Mouse (Mus musculus) mouse trophoblast stem cell (cell line): ENCODE results near the gene Kctd8.
"Not testable (repeated sequence)": the region's sequence is repeated elsewhere in the genome, so short reads cannot be mapped to it uniquely, and the experiment has no call there.

ENCODE experiments used
- in situ Hi-C, 2 experiments: fragments of 300-500 bp; cut with MseI, MboI; formaldehyde crosslinking; loops; 2 replicates in 1 of 2; 3 replicates in 1 of 2; pipeline ENCODE4 v1.15.1; 2025

The Kctd8 gene

DNA sequence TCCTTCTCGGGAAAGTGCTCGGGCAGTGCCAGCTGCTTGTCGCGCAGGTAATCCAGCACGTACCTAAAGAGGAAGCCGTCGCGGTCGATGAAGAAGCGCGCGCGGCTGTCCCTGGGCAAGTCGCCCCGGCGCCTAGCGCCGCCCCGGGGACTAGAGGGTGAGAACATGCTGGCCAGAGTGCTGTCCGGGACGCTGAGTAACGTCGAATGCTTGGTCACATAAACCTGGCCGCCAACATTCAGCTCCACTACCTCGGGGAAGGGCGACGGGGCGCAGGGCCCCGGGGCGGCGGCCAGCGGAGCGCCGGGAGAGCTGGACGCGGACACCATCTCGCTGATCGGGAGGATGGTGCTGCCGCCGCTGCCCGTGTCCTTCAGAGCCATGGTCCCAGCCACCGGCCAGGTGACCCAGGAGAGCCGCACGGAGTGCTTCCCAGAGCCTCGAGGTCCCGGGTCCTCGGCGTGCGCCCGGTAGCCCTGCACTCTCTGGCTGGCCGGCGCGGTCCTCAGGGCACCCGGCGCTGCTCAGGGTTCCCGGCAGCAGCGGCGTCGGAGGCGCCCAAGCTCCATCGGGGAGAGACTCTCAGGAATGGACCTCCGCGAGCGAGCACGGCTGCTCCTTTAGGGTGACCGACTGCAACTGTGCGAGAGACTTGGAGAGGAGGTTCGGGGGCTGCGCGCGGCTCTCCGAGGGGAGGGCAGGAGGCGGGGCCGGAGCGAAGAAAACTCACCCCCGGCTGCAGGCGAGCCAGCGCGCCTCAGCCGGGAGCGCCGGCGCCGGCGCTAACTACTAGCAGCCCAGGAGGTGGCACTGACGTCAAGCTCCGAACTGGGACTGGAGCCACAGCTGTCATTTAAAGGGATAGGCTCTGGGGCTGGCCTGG, at the start of gene Kctd8:
TSS of gene Kctd8 (minus strand) at position 761 of the 883 bp plus-strand sequence.
- in situ Hi-C loops: loop anchor here in 1 of 2 experiments (10.0 kb wide), 1 partner anchor 184 kb away; no protein-coding TSS in a partner anchor

DNA sequence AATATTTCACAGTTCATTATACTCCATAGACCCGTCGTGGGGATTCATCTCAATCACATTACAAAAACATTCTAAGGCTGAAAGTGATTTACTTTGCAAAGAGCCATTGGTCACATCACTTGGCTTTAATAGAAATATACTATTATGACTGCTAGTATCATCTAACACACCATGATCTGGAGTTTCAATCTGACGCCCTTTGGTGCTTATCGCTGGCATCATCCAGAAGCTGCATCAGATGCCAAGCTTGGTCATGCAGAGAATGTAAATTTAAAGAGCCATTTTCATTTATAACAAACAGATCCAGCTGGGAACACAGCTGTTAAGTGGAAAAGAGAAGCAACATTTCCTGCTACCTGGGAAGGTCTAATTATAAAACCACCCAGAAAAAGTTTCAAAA, 37.6 kb upstream of the Kctd8 start:
- in situ Hi-C loops: no loop called here

DNA sequence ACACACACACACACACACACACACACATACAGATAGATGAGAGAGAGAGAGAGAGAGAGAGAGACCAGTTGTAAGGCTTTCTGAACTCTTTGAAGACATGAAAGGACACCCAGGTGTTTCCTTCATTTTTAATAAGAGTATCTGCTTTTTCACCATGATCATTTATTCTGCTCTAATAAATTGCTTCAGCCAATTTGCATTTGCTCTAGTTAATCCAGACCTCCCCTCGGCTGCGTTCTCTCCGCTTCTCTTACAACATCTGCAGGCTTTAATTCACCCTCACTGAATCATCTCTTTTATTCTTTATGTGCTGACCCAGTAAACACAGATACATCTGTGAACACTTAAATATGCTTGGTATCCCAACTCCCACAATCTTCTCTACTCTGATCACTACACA, 9.1 kb upstream of the Kctd8 start:
- in situ Hi-C loops: no loop called here

DNA sequence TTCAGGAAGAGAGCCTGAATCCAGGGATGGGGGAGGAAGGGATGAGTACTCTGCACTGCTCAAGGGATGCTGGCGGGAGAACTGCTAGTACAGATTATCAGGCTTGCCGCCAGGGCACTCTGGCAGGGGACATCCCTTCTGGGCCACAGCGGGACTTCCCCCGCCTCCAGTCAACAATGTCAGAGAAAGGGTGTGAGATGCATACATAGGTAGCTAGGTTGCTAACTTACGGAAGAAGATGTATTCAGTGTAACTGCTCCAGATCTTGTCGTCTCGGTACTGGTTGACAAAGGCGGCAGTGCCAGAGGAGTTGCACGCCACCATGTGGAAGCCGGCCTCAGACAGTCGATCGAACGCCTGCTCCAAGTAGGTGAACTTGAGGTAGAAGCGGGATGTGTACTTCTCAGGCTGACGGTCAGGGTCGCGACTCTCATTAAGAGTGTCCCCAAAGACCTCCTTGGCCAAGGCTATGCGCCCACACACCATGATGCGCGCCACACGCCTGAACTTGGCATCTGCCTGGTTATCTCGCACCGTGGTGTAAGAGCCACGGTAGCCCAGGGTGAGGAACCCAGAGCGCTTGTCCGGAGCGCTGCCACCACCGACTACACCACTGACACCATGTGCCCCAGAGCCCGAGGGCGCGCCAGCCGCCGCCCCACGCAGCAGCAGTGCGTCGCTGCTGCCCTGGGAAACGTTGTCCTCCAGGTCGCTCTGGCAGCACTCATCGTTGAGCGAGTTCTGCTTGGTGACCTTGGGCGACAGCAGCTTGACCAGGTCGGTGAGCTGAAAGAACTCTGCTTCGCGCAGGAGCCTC, 1.2 kb downstream of the Kctd8 start:
- in situ Hi-C loops: loop anchor here in 1 of 2 experiments (10.0 kb wide), 1 partner anchor 184 kb away; no protein-coding TSS in a partner anchor

DNA sequence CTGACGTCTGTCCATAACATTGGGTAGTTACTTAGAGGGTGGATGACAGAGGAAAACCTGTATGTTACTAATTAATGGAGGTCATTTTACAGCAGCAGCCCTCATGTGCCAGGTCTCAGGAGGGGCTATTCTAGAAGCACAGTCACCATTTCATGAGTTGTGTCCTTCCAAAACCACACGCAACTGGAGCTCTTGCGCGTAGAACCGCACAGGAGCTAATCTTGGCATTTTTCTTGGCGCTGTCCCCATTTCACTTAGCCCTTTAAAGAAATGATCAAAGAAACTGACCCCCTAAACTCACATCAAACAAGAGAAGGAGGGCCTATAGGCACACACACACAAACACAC, 1.9 kb downstream of the Kctd8 start:
- in situ Hi-C loops: no loop called here

DNA sequence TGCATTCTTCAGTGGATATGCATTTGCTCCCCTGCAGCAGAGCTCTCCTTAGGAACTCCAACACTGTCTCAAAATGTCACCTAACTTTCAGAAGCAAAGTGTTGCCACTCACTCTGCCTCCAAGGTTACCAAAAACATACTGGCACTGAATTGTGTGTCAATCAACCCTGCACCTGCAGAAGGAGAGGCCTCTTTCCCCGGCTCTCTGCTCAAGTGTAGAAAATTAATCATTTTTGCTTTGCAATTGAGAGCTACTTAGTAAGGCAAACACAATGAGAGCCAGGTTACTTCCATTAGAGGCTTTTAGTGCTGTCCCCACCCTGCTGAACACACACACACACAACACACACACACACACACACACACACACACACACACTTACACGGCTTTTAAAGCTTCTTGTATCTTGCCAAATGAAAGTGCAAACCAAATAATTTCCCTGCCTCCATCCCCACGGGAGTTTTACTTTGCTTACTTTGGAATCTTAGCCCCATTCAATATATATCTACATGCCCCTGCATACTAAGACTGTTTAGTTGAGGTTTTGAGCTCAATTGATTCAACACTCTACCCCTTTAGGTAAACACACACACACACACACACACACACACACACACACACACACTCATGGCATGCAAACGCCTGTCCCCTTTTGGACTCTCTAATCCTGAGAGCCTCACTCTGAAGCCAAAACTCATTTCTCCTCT, 2.4 kb downstream of the Kctd8 start:
- in situ Hi-C loops: no loop called here

DNA sequence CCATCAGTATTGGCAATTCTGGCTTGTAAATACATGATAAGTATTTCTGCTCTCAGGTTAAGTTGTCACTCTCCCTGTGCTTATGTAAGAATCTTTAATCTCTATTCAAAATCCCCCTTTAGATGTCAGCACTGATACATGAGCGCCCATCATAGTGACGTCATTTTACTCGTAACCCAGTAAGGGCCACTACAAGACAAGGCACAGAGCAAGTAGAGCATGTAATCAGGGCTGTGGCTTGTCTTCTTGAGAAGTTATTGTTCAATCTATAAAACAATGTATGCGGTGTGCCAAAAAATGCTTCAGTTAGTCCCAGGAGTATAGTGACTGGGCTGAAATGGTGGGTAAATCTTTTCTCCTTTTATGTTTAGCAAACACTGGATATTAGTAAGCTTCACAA, 13.9 kb downstream of the Kctd8 start:
- in situ Hi-C loops: no loop called here

DNA sequence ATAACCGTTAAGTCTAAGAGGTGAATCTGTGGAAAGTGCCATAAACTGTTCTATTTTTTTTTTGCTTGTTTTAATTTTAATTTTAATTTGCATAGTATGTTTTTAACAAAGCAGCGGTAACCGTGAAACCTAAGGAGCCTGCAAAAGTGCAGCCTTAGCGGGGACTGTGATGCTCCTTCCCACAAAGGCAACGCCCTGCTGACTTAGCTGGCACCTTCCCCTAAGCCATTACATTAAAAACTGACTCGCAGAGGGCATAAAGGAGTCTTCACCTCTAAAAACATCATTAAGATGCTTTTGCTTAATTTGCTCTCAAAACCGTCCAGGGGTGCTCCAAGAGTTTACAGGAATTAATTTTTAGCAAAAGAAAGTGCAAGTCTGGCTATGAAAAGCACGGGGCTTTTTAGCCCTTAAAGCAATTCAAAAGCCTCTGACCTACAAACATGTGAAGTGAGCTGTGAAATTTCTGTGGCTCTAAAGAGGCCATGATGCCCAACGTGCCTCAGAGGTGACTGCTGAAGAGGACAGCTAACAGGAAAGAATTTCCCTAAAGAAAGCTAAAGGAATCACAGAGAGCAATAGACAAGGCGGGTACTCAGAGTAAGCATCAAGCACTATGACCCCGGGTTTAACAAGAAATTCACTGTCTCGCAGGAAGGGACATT, 16.8 kb downstream of the Kctd8 start:
- in situ Hi-C loops: no loop called here

DNA sequence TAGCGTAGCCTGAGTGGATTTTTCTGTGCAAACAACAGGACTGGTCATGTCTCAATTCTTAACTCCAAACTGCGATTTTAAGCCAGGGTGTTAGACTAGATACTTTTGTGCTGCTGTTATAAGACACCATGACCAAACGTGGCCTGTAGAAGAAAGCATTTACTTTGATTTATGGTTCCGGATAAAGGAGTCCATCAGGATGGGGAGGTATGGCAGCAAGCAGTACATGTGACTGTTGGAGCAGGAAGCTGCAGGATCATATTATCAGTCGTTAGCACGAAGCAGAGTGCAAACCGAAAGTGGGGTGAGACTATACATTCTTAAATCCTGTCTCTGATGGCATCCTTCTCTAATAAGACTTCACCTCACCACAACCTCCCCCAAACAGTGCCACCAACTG, 28.9 kb downstream of the Kctd8 start:
- in situ Hi-C loops: no loop called here

DNA sequence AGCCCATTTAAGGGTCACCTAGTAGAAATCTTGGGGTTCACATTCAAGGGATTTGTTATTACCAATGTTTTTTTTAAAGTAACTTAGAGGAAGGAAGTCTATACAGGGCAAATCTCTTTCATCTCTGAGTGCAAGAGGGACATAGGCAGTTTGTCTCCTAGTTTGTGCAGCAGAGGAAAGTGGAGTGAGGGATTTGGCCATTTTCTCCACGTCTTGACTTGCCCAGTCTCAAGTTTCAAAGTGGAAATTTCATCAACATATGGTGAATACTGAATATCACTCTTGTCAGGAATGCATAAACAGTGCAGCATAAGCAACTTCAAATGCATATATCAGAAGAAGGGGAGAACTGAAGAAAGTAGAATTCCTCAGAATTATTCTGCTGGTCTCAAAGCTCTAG, 39.8 kb downstream of the Kctd8 start:
- in situ Hi-C loops: no loop called here

DNA sequence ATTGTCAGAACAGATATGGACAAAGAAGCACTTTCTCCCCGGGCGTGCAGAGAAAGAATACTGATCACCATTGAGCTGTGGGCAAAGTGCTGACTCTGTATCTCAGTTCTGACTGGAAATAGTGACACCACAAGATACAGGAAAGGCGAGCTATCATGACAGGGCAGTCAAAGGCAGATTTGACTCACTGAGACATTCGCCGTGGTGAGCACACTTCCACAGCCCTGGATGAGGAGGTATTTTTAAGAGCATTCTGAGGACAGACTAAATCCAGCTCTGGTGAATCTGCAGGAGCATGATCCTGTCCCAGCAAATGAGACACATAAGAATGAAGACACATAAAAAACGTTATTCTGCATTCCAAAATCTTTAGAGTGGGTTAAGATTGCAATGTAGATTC, 49.1 kb downstream of the Kctd8 start:
- in situ Hi-C loops: no loop called here

DNA sequence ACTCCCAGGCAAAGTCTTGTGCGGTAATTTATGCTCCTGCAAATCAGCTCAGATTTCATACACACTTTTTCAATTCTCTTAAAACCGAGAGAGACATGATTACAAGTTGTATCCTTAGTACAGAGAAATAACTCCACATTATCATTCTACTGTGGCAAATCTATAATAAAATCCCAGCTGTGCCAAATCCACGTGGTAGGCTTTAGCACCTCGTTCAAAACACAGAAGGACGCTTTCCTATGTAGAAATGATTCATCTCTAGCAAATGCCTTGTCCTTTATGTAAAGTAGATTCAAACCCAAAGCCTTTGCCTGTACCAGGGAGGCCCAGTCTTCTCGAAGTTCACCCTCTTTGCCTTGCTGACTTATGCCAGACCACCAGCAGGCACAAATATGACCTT, 57.1 kb downstream of the Kctd8 start:
- in situ Hi-C loops: no loop called here

DNA sequence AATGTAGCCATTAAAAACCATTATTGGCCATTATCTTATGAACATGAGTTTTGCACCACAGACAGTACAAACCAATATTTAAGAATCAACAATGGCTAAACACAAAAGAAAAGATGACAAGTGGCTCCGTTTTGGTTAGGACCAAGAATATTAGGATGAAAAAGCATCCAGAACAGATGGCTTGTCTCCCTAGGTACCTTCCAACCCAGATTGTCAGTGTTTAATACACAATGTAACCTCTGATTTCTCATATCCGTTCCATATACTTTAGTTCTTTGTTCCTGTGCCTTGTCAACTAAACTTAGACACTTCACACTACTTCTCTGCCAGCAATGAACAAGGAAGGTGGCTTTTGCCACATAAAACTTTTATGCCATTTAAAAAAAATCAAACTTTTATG, 89.1 kb downstream of the Kctd8 start:
- in situ Hi-C loops: no loop called here

DNA sequence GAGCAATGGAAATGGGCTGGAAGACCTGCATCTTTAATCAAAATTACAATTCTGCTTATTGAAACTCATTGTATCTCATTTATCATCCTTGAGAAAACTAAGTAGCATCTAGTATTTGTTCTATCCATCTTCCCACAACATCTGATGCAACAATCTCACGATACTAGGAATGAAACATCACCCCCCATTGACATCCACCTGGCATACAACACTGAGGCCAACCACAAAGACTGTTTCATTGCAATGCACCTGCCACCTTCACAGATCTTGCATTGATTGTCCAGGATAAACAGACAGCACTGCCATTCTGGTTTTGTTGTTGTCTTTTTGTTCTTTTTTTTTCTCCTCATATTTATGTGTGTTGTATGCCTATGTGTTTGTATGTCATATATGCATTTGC, 99.5 kb downstream of the Kctd8 start:
- in situ Hi-C loops: no loop called here

DNA sequence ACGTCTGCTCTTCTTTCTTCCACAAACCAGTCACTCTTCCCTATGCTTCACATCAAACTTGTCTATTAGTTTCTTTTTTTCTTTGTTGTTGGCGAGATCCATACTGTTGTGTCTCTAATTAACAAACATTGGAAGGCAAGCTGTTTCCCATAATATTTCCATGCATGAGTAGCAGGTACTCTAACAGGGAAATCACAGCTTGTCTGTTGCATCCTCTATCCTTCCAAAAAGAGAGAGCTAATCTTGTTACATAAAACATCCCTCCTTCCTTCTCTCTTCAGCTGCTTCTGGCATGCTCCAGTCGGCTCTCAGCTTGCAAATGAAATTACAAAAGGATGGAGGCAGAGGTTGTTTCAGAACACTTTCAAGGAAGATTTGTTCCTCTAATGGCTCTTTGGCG, 107.9 kb downstream of the Kctd8 start:
- in situ Hi-C loops: no loop called here

DNA sequence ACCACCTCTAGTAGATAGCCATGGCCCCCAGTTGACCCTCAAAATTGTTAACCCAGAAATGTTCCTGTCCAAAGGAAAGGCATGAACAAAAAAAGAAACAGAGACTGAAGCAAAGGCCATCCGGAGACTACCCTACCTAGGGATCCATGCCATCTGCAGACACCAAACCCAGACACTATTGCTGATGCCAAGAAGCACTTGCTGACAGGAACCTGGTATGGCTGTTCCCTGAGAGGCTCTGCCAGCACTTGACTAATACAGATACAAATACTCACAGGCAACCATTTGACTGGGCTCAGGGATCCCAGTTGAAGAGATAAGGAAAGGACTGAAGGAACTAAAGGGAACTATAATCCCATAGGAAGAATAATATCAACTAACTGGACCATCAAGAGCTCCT, 109.8 kb downstream of the Kctd8 start:
- in situ Hi-C loops: not testable (repeated sequence)

DNA sequence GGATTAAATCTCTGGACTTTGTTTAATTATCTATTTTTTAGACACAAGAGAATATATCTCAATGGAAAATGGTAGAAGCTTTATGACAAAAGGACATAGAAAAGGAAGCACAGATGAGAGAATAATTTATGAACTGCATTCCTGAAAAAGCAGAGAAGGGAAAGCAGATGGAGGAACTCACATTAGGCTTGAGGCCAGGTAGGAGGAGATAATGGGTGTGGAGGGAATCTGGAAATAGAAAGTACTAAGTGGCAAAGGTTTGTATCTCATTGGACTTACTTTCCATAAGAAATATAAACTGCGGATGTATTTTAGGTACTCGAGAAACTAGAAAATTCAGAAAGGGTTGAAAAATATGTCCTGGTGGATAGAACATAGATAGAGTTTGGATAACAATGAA, 114.3 kb downstream of the Kctd8 start:
- in situ Hi-C loops: no loop called here

DNA sequence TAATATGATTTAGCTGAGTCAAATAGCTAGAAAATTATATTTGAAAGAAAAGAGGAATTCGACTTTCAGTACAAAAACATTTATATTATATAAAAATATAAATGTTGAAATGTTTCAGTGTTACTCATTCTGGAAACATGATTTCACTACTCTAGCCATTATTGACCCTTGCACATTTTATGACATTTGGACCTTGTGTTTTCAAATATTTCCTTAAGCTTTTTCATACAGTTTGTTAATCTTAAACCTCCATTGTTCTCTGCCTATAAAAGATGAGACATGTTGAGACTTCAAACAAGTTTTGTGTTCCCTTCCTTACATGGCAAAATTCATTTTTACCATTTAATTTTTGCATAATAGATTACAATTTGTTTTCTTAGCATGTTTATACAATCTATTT, 118.9 kb downstream of the Kctd8 start:
- in situ Hi-C loops: no loop called here

DNA sequence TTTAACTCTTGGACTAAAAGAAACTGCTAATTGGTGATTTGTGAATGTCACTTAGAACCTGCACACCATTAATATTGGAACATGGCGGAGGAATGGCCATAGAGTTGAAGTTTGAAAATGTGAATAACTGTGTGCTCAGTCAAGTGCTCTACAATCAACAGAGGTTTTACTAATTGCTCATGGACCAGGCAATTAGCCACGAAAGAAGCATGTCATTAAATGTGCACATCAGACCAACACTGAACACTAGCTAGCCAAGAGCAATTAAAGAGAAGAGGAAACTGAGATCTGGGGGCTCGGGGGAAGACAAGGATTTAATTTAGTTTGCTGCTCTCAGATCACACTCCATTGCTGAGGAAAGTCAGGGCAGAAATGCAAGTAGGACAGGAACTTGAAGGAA, 126.3 kb downstream of the Kctd8 start:
- in situ Hi-C loops: no loop called here

DNA sequence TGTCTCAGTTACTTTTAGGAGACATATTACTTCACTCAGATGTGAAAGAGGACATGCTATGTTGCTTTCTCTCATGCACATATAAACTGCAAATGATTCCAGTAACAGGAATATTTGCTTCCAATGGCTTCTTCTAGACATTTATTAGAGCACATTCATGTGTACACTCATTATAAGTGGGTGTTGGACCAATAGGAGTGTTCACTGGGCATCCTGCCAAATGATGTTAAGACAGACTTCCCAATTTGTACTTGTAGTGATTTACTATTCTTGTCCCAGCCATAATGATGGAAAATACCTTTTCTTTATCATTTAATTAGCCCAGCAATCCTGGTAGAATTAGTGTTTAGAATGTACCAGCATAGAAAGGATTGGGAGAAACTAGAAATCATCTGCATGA, 132.1 kb downstream of the Kctd8 start:
- in situ Hi-C loops: no loop called here

DNA sequence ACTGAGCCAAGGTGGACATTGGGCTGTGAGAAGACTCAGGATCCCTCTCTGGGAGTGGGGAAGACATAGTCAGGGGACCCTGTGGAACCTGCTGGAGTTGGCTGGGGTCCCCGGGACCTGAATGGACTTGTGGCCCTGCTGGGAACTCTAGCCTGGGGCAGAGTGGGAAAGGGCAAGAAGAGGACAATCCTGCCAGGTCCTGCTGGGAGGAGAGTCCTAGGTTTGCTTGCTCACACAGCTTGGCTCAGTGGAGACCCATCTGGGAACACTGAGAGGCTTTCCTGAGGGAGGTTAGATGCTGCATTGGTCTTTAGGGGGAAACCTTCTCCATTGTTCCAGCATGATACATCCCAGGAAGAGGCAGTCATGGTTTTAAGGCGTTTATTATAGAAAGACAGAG, 133.8 kb downstream of the Kctd8 start:
- in situ Hi-C loops: no loop called here
